Mouse (Mus musculus) embryonic fibroblast, embryonic 13.5 days (primary cell): ENCODE results near the gene Edem2. TPM values are rescaled to one million over a fixed set of nuclear protein-coding genes. Genes with fewer than 3 reads are reported as not detected.
A peak's percentile ranks its signal among the peaks of the same experiment; 100 is the strongest.

ENCODE experiments used
- H3K27ac ChIP-seq: 2 replicates; pipeline ENCODE4 v1.5.1; 2012; ENCODE audit warnings: low read length, control low read depth, inconsistent platforms; ENCODE audit not compliant: insufficient read depth
- H3K4me1 ChIP-seq: 2 replicates; pipeline ENCODE4 v1.6.1; 2011; ENCODE audit warnings: low read length; ENCODE audit not compliant: control insufficient read depth, insufficient read depth
- H3K4me3 ChIP-seq: 2 replicates; pipeline ENCODE4 v1.5.1; 2011; ENCODE audit warnings: mild to moderate bottlenecking, control low read depth, low read length; ENCODE audit not compliant: insufficient read depth
- CTCF ChIP-seq: IDR thresholded peaks from 2 replicates; pipeline ENCODE4 v1.5.1; 2011; ENCODE audit warnings: mild to moderate bottlenecking, control low read depth, low read length, moderate library complexity, borderline replicate concordance; ENCODE audit not compliant: insufficient read depth
- POLR2A ChIP-seq: IDR thresholded peaks from 2 replicates; pipeline ENCODE4 v1.6.1; 2011; ENCODE audit warnings: low read depth, mild to moderate bottlenecking, control low read depth, low read length, moderate library complexity
- polyA plus RNA-seq: library from polyadenylated mRNA; stranded (reverse); fragments of >200 nt; gene quantifications from 2 replicates; pipeline ENCODE4 v1.2.4, GENCODE M21; 2011; ENCODE audit warnings: low read depth; ENCODE audit not compliant: missing spikeins, insufficient read length

The Edem2 gene
- polyA plus RNA-seq, 1 experiment, result 13.8 TPM

GRCm38 (mm10) chr2:155679586-155680110 lies 49.6 kb downstream of the Edem2 start:
- no peak overlapping the region for H3K27ac ChIP-seq
- no peak overlapping the region for H3K4me3 ChIP-seq
- H3K4me1 ChIP-seq, result no peaks in the 10 kb centered on the region; the same call in 1 of the 2 replicates
- TF ChIP-seq CTCF, result no peak
- no peak for TF ChIP-seq POLR2A

- TF ChIP-seq POLR2A (no peak), CTCF (no peak)
- Histone ChIP-seq H3K4me1 (no peaks in the 10 kb centered on the region; the same call in 1 of the 2 replicates), H3K4me3 (no peak overlapping the region), H3K27ac (no peak overlapping the region)
These were observed 54.2 kb downstream of the Edem2 start for GRCm38 (mm10) chr2:155675118-155675517.

GRCm38 (mm10) chr2:155673546-155673945 lies 55.7 kb downstream of the Edem2 start:
- H3K4me1 ChIP-seq, result no peaks in the 10 kb centered on the region; the same call in 1 of the 2 replicates
- TF ChIP-seq POLR2A, result no peak
- peak; percentile 43; the same call in 1 of the 2 replicates for TF ChIP-seq CTCF
- no peak overlapping the region for H3K27ac ChIP-seq
- H3K4me3 ChIP-seq, result no peak overlapping the region

DNA sequence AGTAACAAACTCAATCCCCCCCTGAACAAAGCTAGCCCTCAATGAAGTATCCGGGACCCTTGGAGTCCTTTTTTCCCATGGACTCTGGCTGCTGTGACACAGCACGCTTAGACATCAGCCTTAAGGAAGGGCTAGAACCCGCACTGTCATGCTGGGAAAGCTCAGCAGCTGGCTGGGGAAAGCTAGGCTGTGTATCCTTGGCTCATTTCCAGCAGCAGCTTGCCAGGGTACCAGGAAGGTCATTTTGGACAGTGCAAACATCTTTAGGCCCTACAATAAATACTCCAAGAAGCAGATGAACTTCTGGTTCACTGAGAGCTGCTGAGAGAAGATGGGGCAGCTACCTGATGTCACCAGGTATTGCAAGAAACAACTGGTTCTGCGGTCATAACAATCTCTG lies 58.0 kb downstream of the Edem2 start:
- Histone ChIP-seq H3K27ac (no peak overlapping the region), H3K4me3 (no peak overlapping the region), H3K4me1 (no peaks in the 10 kb centered on the region; the same call in 1 of the 2 replicates)
- no peak for TF ChIP-seq POLR2A
- TF ChIP-seq CTCF, result no peak

DNA sequence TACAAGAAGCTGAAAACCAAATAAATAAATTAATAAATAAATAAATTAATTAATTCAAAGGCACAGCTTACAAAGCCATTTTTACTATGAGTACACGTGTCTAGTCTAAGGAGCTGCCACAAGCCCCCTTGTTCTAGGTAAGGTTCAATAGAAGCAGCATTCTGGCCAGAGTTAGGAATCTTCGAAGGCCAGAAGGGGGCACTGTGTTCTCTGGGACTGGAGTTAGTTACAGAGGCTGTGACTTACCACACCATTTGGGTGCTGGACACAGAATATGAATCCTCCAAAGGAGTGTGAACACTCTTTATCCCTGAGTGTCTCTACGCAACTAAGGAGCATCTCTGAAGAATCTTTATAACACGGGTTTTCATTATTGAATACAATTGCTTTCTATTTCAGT lies 60.8 kb downstream of the Edem2 start:
- no peak for TF ChIP-seq CTCF
- TF ChIP-seq POLR2A, result no peak
- H3K4me1 ChIP-seq, result no peaks in the 10 kb centered on the region

DNA sequence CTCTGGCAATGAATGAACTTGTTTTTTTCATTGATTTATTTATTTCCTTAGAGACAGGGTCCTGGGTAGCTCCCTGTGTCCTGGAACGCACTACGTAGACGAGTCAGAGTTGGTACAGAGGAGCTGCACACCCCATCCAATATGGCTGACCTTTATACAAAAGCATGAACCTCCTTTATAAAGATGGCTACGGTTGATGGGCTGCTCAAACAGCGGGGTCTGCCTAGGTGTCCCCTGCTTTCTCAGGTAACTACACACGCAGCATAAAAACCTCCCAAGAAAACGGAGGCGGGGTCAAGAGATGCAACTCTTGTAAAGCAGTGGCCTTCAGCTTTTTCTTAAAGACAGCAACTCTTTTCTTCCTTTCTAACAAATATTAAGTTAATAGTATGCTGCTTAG lies 61.4 kb downstream of the Edem2 start:
- Histone ChIP-seq H3K4me3 (no peak overlapping the region), H3K4me1 (no peaks in the 10 kb centered on the region), H3K27ac (no peak overlapping the region)
- TF ChIP-seq CTCF, result no peak
- TF ChIP-seq POLR2A, result no peak

More for the DNA sequence above, 60.8 kb downstream of the Edem2 start:
- Histone ChIP-seq H3K27ac (no peak overlapping the region), H3K4me3 (no peak overlapping the region)

GRCm38 (mm10) chr2:155663910-155664460 lies 65.3 kb downstream of the Edem2 start:
- TF ChIP-seq POLR2A, result no peak
- no peak for TF ChIP-seq CTCF
- no peak overlapping the region for H3K27ac ChIP-seq
- no peak overlapping the region for H3K4me3 ChIP-seq
- no peaks in the 10 kb centered on the region for H3K4me1 ChIP-seq

DNA sequence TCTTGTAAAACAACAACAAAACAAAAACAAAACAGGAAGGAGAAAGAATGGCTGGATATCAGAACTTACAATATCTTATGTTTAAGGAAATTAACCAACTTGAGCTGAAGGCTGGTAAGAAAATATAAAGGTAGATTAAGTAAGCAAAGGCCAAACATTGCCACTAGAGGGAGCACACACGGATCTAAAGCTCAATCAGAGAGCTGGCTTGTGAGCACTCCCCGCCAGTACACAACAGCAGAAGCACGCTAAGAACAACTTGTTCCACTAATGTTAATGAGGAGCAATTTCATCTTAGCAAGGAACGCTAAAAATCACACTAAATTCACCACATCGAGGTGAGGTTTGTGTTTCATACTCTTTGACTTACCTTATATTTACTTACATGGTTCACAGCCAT lies 66.2 kb downstream of the Edem2 start:
- Histone ChIP-seq H3K27ac (no peak overlapping the region), H3K4me3 (no peak overlapping the region), H3K4me1 (no peaks in the 10 kb centered on the region)
- TF ChIP-seq CTCF, result peak; percentile 14; the same call in 1 of the 2 replicates
- TF ChIP-seq POLR2A, result no peak

DNA sequence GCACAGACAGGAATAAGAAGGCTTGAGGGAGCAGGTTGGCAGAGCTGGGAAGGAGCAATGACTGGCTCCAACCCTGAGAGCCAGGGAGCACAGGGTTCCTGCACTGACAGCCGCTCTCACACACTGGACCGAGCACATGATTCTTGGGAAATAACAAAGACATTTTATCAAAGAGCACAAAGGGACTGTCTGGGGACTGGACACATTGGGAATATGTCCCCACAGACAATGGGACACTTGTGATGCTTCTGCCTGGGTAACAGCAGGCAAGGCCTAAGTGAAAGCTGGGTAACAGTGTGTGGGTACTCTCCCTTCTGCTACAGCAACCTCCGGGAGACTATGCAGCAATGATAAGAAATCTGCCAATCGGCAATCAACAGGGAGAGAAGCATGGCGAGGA lies 66.9 kb downstream of the Edem2 start:
- TF ChIP-seq CTCF (no peak), POLR2A (no peak)
- no peak overlapping the region for H3K27ac ChIP-seq
- H3K4me3 ChIP-seq, result no peak overlapping the region
- no peaks in the 10 kb centered on the region for H3K4me1 ChIP-seq

GRCm38 (mm10) chr2:155655759-155656372 lies 73.4 kb downstream of the Edem2 start:
- Histone ChIP-seq H3K4me1 (no peaks in the 10 kb centered on the region), H3K27ac (no peak overlapping the region), H3K4me3 (no peak overlapping the region)
- TF ChIP-seq POLR2A, result no peak

- Histone ChIP-seq H3K4me1 (no peaks in the 10 kb centered on the region), H3K4me3 (no peak overlapping the region), H3K27ac (no peak overlapping the region)
- TF ChIP-seq POLR2A (no peak), CTCF (no peak)
These were observed 76.7 kb downstream of the Edem2 start for GRCm38 (mm10) chr2:155652618-155653017.

Other genes starting within 250 kb of the Edem2 start
- gene Acss2, start 211.5 kb downstream of the Edem2 start, polyA plus RNA-seq, result 7.1 and 10.1 TPM in 2 replicates
- gene Ggt7, start 211.2 kb downstream of the Edem2 start, polyA plus RNA-seq, result 10.8 and 11.0 TPM in 2 replicates
- gene Gss, start 136.7 kb downstream of the Edem2 start, polyA plus RNA-seq, result 23.4 and 37.7 TPM in 2 replicates
- gene Myh7b, start 118.3 kb downstream of the Edem2 start, polyA plus RNA-seq, result not detected in 2 replicates
- 105 and 109 TPM in 2 replicates for gene Trpc4ap, start 37.1 kb downstream of the Edem2 start, polyA plus RNA-seq
- not detected in 2 replicates for gene Gm17581, start 6.4 kb upstream of the Edem2 start, polyA plus RNA-seq
- 11.6 and 28.2 TPM in 2 replicates for gene Procr, start 21.6 kb upstream of the Edem2 start, polyA plus RNA-seq
- gene Mmp24, start 45.9 kb upstream of the Edem2 start, polyA plus RNA-seq, result 0.16 TPM in 1 of 2 replicates, not detected in the other
- 35.2 and 46.7 TPM in 2 replicates for gene BC029722, start 90.0 kb upstream of the Edem2 start, polyA plus RNA-seq
- gene Eif6, start 97.5 kb upstream of the Edem2 start, polyA plus RNA-seq, result 131 and 133 TPM in 2 replicates
- not detected in 2 replicates for gene Fam83c, start 105.4 kb upstream of the Edem2 start, polyA plus RNA-seq
- gene Uqcc1, start 200.8 kb upstream of the Edem2 start, polyA plus RNA-seq, result 37.8 and 39.5 TPM in 2 replicates
- gene Gm15557, start 211.3 kb upstream of the Edem2 start, polyA plus RNA-seq, result not detected in 2 replicates
- 0.92 and 1.3 TPM in 2 replicates for gene Gdf5, start 215.9 kb upstream of the Edem2 start, polyA plus RNA-seq
- gene Cep250, start 227.0 kb upstream of the Edem2 start, polyA plus RNA-seq, result 19.3 and 28.4 TPM in 2 replicates